In the genomic region with DNA sequence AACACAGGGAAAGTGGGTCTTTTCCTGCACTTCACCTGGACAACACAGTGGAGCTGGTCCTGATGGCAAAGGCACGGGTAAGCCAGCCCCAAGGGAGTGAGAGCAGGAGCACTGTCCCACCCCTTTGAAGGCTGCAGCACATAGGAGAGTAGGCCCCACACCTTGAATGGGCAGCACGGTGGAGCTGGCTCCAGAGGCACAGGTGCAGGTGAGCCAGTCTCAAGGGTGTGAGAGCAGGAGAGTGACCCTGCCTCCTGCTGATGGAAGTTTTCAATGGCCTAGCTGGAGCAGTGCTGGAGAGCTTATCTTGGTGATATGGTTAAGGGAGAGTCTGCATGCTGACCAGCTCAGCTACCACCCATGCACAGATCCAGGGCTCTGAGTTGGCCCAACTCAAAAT, we compare ENCODE assay signal across 24 mouse cellular contexts.
DNase-seq lines count a peak whose midpoint lies in the region; ATAC-seq and TF ChIP-seq lines count a peak whose summit lies in the region.
"Had no signal": no experiment of that assay in that cellular context is flagged by ENCODE, and none has a peak within 500 bp of the region (broad histone marks: within the 10 kb centered on the region; RNA-seq: fewer than 3 reads in every experiment).

No protein-coding gene starts in this region.

- no peak overlapping the region for H3K4me2 ChIP-seq in heart, embryonic 14.5 days (ENCODE audit: low read length)
- H3K4me2 ChIP-seq in lung, embryonic 14.5 days = no peak overlapping the region
- no peak overlapping the region for H3K4me2 ChIP-seq in neural tube, embryonic 14.5 days (ENCODE audit: low read depth, low read length)
- H3K4me2 ChIP-seq: heart, embryonic 15.5 days; limb, embryonic 15.5 days; liver, embryonic 15.5 days; neural tube, embryonic 15.5 days had no signal

- DNase-seq in heart, postnatal 36 days = no peak
- DNase-seq in lung, embryonic 14.5 days = no peak
- no peak for DNase-seq in lung, adult 18-20 months
- no peak for DNase-seq in neural tube, embryonic 10.5 days (ENCODE audit: extremely low spot score, low spot score)
- DNase-seq in thymus, postnatal 25 days = no peak
- DNase-seq: adrenal gland, postnatal 25 days; cerebellum, adult 9-10 months; gastrocnemius, postnatal 25 days; heart, postnatal 4 days; kidney, postnatal 36 days; left cerebral cortex, postnatal 4 days; lung, postnatal 14 days; right cerebral cortex, adult 18-20 months; right cerebral cortex, postnatal 4 days had no signal

- H3K9ac ChIP-seq in heart, embryonic 14.5 days (ENCODE audit: low read length) = no peak overlapping the region
- H3K9ac ChIP-seq in lung, embryonic 14.5 days = no peak overlapping the region
- no peak overlapping the region for H3K9ac ChIP-seq in neural tube, embryonic 14.5 days (replicated peaks; ENCODE audit: low read depth, low read length)
- H3K9ac ChIP-seq: heart, embryonic 15.5 days; limb, embryonic 15.5 days; liver, embryonic 15.5 days; neural tube, embryonic 15.5 days had no signal

- WGBS in heart, embryonic 14.5 days = 60% methylated on average over 2 of the region's 2 CpGs
- 73% methylated on average over 2 of the region's 2 CpGs for WGBS in lung, embryonic 14.5 days
- 84% methylated on average over 2 of the region's 2 CpGs for WGBS in neural tube, embryonic 14.5 days

- intact Hi-C loops in heart, postnatal 36 days (cut with DNase I) = loop anchor here (5.0 kb wide), 2 partner anchors 35 to 95 kb away; no protein-coding TSS in a partner anchor

- no peaks in the 10 kb centered on the region for H3K27me3 ChIP-seq in heart, embryonic 14.5 days (ENCODE audit: control insufficient read depth, insufficient read depth, low read length)
- H3K27me3 ChIP-seq in lung, embryonic 14.5 days (ENCODE audit: insufficient read depth, low read length) = no peaks in the 10 kb centered on the region
- no peaks in the 10 kb centered on the region for H3K27me3 ChIP-seq in neural tube, embryonic 14.5 days (ENCODE audit: control insufficient read depth, insufficient read depth, low read length)
- H3K27me3 ChIP-seq: heart, embryonic 15.5 days; limb, embryonic 15.5 days; liver, embryonic 15.5 days; neural tube, embryonic 15.5 days had no signal

- ATAC-seq in heart, embryonic 14.5 days (ENCODE audit: insufficient number of reproducible peaks, insufficient read depth, low FRiP score, low read depth) = peak; percentile 39; the same call in 1 of the 2 replicates
- ATAC-seq in lung, embryonic 14.5 days (ENCODE audit: insufficient read depth) = peak; percentile 35; the same call in 1 of the 2 replicates
- peak; percentile 17; the same call in 1 of the 2 replicates for ATAC-seq in neural tube, embryonic 14.5 days (ENCODE audit: low read depth)
- ATAC-seq: hindbrain, embryonic 16.5 days; intestine, postnatal 0 days had no signal

- H3K36me3 ChIP-seq in heart, embryonic 14.5 days (ENCODE audit: control insufficient read depth, insufficient read depth, low read length) = no peaks in the 10 kb centered on the region
- H3K36me3 ChIP-seq in lung, embryonic 14.5 days (ENCODE audit: insufficient read depth) = no peaks in the 10 kb centered on the region
- no peaks in the 10 kb centered on the region for H3K36me3 ChIP-seq in neural tube, embryonic 14.5 days (ENCODE audit: control insufficient read depth, insufficient read depth, low read length)
- H3K36me3 ChIP-seq: heart, embryonic 15.5 days; liver, embryonic 15.5 days; neural tube, embryonic 15.5 days had no signal

- peaks cover 21 to 41% of the 10 kb centered on the region in 2 experiments for H3K4me1 ChIP-seq in heart, embryonic 14.5 days (ENCODE audit: control insufficient read depth in 2 of 2, insufficient read depth in 2 of 2, low read length in 2 of 2)
- peaks cover 14% of the 10 kb centered on the region for H3K4me1 ChIP-seq in lung, embryonic 14.5 days (ENCODE audit: insufficient read depth)
- H3K4me1 ChIP-seq in neural tube, embryonic 14.5 days (ENCODE audit: control insufficient read depth, insufficient read depth, low read length) = no peaks in the 10 kb centered on the region

- no peaks in the 10 kb centered on the region for H3K9me3 ChIP-seq in heart, embryonic 14.5 days (ENCODE audit: control insufficient read depth, low read length)
- H3K9me3 ChIP-seq in lung, embryonic 14.5 days (ENCODE audit: low read depth, low read length) = no peaks in the 10 kb centered on the region
- H3K9me3 ChIP-seq in neural tube, embryonic 14.5 days (ENCODE audit: control insufficient read depth, low read length) = no peaks in the 10 kb centered on the region
- H3K9me3 ChIP-seq: heart, embryonic 15.5 days; limb, embryonic 15.5 days; liver, embryonic 15.5 days; neural tube, embryonic 15.5 days had no signal

- H3K27ac ChIP-seq in heart, embryonic 14.5 days (replicated peaks in 1 of 2; ENCODE audit: control insufficient read depth in 1 of 2, insufficient read depth in 1 of 2, low read depth in 2 of 2, low read length in 2 of 2) = no peak overlapping the region
- no peak overlapping the region for H3K27ac ChIP-seq in lung, embryonic 14.5 days (ENCODE audit: low read depth)
- no peak overlapping the region for H3K27ac ChIP-seq in neural tube, embryonic 14.5 days (ENCODE audit: low read depth, low read length)
- H3K27ac ChIP-seq: forebrain, embryonic 10.5 days; heart, embryonic 15.5 days; limb, embryonic 15.5 days; liver, embryonic 15.5 days; neural tube, embryonic 15.5 days had no signal

- no peak for TF ChIP-seq CTCF in lung, embryonic 14.5 days (IDR thresholded peaks at IDR 0.05; ENCODE audit: low read depth)

- no peak overlapping the region for H3K4me3 ChIP-seq in heart, embryonic 14.5 days (ENCODE audit: control insufficient read depth in 1 of 2, insufficient read depth in 1 of 2, low read depth in 1 of 2, low read length in 2 of 2)
- H3K4me3 ChIP-seq in lung, embryonic 14.5 days (ENCODE audit: low read depth, low read length) = no peak overlapping the region
- H3K4me3 ChIP-seq in neural tube, embryonic 14.5 days (ENCODE audit: low read depth, low read length) = no peak overlapping the region
- H3K4me3 ChIP-seq: forebrain, embryonic 10.5 days; heart, embryonic 15.5 days; limb, embryonic 15.5 days; liver, embryonic 15.5 days; myocyte; neural tube, embryonic 15.5 days had no signal
